Mouse (Mus musculus) v-Abl transformed pro-B cells (cell line): ENCODE results near the gene Hhip.
"Not testable (repeated sequence)": the region's sequence is repeated elsewhere in the genome, so short reads cannot be mapped to it uniquely, and the experiment has no call there.

Experiments
- in situ Hi-C, 2 experiments: fragments of 400-800 bp; cut with MboI; formaldehyde crosslinking; loops; one replicate each; pipeline ENCODE4 v1.15.1; 2025; ENCODE audit not compliant: unreplicated experiment in 2 of 2

The Hhip gene

DNA sequence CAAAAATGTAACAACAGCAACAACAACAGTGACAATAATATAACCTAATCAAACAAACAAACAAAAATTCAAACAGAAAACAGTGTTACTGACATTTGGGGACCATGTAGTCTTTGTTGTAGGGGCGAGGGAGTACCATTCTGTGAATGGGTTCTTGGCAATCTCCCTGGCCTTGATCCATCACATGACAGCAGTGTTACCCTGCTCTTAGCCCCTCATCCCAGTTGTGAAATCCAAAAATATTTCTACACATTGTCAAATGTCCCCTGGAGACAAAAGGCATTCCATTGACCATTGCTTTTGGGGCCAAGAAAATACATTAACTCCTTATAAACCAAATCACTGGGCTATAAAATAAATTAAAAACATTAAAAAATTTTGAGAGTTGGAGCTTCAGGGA lies 64.3 kb downstream of the Hhip start:
- in situ Hi-C loops: no loop called here

DNA sequence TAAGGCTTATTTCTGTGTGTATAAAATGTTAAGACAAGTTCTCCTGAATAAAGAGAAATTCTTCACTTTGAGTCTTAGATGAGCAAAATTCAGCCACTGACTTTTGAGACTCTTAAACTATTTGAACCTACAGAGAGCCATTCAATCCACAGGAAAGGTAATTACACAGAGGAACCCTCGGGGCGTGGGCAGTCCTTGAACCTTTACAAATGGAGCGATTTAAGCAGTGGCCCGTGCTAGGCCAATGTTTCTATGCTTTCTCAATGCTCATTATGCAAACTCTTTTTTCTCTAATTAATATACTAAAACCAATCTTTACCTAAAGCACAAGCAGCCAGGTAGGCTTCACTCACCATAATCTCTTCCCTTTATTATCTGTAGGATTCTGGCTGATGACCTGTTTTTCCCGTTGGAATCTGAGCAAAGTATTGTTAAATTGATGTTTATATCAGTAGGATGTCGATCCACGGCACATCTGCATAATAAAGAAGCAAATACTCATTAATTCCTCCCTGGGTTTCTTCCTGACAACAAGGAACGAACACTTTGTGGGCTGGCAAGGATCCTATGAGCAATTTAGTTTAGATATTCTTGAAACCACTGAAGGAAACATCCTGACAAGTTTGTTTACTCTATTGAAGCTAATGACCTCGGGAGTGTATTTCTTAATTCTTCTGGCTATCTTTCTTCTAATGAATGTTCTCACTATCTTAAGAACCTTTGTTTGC lies 65.5 kb downstream of the Hhip start:
- in situ Hi-C loops: no loop called here

DNA sequence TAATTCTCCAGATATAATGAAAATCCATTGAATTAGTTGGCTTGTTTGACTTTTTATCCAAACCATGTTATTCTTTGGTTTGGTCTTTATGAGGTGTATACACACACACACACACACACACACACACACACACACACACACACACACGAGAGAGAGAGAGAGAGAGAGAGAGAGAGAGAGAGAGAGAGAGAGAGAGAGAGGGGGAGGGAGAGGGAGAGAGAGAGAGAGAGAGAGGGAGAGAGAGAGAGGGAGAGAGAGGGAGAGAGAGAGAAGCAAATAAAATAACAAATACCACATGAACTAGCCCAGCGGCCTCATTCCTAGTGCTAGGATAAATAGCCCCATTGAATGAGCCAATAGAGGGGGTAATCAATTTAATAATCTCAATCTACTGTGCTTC lies 66.4 kb downstream of the Hhip start:
- in situ Hi-C loops: not testable (repeated sequence)

DNA sequence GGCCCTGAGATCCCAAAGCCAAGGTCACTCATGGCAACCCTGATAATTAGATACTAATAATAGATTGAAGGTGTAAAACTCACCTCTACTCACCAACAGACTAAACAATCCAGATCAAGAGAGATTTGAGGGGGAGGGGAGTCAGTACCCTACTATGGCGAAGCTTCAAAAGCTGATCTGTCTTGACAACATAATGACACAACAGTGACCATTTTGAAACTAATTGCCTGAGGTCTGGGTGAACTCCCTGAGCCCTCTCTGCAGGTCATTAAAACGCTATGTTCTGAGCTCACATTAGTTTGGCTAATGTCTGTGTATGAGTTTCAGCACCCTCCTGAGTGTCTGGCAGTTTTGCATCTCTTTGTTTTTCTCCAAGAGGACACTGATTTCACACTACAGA lies 72.9 kb downstream of the Hhip start:
- in situ Hi-C loops: no loop called here

DNA sequence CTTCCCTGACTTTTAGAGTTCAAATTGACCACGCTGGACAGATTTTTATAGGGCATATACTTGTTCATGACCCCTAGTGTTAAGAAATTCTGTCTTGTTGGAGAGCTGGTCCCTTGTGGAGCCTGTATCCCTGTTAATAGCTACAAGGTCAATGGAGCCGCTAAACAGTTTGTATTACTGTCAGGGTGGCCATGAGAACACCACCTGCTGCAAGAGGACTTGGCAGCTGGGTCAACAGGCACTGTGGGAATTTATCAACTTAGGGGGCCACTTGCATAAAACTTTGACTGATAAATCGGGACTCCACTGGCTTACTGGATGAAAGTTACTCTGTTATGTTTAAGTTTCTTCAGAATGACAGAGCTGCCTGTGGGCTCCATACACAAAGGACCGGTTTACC lies 75.7 kb downstream of the Hhip start:
- in situ Hi-C loops: no loop called here

DNA sequence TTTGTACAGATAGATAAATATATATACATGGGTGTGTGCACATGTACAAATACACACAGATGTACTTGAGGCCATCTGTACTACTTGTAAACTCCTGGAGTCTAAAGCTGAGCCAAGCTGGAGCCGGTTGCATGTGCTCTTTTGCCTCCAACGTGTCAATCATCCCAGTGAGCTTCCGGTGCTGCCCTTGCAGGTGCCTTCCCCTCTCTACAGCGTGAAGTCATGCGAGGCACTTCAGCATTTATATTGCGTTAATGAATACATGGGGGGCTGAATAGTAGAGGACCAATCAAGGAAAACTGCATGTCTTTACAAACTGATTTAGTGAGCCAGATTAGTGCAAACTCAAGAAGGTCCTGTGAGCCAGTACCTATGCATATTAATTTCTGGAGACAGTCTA lies 91.6 kb downstream of the Hhip start:
- in situ Hi-C loops: no loop called here

DNA sequence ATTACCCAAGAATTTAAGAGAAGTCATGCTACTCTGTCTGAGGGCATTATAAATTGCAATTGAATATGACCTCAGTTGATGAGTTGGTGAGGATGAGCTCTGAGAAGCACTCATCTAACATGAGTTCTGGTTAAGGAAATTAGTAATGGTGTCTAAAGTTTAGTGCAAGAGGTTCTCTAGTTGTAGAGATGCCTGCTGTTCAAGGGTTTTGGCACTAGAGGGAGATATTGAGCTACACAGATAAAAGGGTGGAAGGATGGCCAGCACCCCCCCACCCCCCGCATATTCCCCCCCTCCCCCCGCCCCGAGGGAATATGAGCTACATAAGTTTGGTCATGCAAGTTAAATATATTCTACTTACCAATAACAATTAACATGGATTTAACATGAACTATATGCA lies 104.9 kb downstream of the Hhip start:
- in situ Hi-C loops: loop anchor here (5.0 to 10.0 kb wide), 3 partner anchors 218 to 734 kb away; no protein-coding TSS in a partner anchor

DNA sequence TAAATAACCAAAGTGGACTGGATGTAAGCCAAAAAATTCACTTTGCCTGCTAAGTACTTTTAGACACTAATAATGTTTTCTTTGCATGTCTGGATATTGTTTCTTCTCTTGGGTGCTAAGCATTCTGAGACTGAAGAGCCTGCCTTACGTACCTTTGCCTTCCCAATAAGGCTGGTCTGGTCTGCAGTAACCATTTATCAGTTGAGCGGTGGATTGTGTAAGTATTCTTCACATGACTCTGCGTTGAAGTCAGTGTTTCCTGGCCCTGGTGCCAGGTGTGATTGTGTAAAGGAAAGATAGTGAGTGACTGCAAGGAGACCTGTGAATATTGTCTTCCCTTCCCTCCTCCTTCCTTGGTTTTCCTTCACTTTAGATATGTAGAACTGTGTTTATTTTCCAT lies 107.4 kb downstream of the Hhip start:
- in situ Hi-C loops: loop anchor here (5.0 to 10.0 kb wide), 3 partner anchors 216 to 737 kb away; no protein-coding TSS in a partner anchor

DNA sequence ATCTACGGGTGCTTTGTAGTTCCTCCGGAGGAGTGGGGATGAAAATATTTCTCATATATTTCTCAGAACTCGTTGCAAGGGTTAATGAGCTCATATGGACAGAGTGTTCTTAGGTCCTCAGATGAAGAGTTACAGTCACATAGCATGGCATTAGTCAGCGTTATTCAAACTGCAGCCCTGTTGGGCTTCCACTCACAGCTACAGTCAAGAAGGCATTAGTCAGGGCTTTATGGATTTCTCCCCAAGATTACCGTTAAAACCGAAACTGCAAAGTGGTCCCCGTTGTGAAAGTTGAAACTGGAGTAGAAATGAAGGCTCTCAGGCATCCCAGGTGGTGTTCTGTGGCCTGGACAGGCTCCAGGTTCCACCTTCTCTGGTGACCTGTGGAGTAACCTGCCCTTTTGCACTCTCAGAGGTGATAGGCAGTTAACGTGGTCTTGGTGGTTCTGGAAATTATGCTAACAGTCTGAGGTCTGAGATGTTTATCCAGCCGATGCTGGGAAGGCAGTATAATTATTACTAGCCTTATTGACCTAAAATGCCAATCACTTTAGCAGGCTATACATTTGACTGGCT lies 112.2 kb downstream of the Hhip start:
- in situ Hi-C loops: loop anchor here (25.0 kb wide), 2 partner anchors 742 to 1092 kb away; no protein-coding TSS in a partner anchor

DNA sequence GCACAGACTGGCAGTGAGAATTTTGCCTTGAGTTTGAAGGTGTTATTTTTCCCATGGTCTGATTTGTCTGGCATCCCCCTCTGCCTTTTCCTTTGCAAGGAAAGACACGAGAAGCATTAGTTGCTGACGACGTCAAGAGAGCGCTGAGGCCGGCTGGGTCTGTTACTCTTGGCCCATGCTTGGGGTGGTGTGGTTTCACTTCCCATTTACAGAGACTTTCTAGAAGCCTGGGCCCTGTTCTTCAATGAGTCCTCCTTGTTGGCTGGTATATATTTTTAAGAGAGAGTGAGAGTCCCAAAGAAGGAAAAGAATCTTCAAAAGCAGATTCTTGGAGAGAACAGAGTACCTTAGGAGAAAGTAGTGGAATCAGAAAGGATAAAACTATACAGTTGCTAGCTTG lies 116.7 kb downstream of the Hhip start:
- in situ Hi-C loops: loop anchor here (25.0 kb wide), 2 partner anchors 746 to 1096 kb away; no protein-coding TSS in a partner anchor

DNA sequence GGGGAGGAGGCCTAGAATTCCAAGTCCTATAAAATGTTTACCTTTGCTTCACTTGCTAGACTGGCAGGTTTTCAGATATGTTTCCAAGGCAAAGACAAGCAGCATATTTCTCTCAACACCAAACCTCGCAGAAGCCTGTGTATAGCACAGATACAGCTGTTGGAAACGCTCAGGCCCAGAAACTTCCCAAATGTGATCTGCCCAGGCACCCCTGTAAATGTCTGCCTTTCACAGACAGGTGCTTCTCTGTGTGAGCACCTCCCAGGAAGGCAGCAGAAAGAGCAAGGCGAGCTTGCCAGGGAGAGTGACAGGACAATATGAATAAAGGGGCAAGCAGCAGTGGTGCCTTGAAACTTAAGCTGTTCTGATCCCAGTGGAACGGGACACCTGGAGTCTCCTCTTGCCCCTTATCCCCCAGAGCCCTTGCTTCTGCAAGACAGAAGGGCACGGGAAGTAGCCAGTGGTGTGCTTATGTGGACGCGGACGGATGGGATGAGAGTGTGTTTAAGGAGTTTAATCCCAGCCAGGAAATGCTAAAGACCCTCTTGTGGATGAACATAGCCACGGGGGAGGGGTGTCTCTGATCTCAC lies 120.9 kb downstream of the Hhip start:
- in situ Hi-C loops: loop anchor here (5.0 to 25.0 kb wide), 3 partner anchors 195 to 1100 kb away; no protein-coding TSS in a partner anchor

DNA sequence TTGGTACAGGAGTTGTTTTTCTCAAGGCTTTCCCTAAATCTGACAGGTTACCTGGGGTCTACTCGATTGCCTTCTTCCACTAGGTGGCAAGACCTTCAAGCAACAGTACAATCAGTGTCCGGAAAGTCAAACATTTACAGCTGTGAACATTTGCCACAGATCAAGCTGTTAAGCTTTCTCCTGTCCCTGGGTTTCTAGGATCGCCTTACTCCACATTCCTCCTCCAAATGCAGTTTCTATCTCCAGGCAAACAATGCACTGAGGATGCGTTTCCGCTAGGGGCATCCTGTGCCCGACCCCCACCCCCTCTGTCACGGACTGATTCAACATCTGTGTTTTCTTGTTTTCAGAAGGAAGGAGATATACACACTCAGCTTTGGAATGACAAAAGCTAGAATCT lies 122.0 kb downstream of the Hhip start:
- in situ Hi-C loops: loop anchor here (5.0 to 25.0 kb wide), 3 partner anchors 193 to 1102 kb away; no protein-coding TSS in a partner anchor

DNA sequence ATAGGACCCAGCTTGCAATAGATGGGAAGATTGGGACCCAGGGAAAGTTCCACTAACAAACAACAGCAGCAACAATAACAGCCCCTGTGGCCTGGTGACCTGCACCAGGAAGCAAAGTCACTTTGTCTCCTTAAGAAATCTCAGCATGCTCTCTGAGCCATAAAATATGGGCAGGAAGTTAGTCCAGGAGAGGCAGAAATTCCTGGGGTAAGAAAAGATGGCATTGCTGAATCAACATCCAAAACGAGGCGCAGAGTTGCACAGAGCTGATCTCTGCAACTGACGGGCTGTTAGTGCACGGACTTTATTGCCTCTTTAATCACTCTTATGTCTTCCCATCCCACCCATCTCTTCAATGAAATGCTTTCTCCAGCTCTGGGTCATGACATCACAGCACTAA lies 128.6 kb downstream of the Hhip start:
- in situ Hi-C loops: loop anchor here (25.0 kb wide), 2 partner anchors 758 to 1108 kb away; no protein-coding TSS in a partner anchor

DNA sequence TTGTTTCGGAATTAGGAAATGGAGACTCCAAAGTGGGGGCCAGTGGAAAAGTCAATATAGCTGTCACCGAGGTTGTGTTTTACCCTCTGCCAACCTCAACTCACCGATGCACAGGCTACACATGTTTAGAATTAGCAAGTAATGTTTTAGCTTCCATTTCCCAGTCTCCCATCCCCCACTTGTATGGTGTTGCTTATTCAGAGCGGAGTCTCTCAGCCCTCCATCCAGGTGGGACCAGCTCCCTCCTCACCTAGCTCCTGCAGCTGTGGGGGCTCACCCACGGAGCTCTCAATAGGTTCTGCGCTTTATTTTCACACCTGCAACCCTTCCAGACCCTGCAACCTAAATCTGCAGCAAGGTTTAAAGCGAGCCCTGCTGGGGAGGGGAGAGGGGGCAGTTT lies 140.6 kb downstream of the Hhip start:
- in situ Hi-C loops: no loop called here
